Mouse (Mus musculus) liver (tissue): ENCODE data around the gene Tmem132d.
"Not testable (repeated sequence)": the region's sequence is repeated elsewhere in the genome, so short reads cannot be mapped to it uniquely, and the experiment has no call there.

ENCODE experiments used
- DNase-seq: peaks from one replicate; pipeline ENCODE4 v3.0.0-alpha.2; 2020; ENCODE audit warnings: mixed read lengths

Tmem132d gene

DNA sequence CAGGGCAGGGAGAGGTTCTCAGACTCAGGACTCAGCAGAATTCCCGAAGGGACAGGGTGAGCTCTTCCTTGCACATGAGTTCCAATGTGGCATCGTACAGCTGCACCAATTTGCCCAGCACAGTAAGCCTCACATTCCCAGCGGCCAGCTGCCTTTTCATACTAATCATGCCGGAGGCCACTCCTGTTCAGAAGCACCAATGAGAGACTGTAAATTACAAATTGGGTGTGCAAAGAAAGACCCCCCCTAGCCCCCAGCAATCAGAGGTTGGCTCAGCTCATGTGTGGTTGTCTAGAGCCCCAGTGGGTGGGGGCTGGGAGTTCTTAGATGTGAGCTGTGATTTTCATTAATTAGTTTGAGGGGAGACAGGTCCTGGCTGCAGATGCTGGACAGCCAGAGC, 677.3 kb downstream of the Tmem132d start:
- DNase-seq, result no peak

DNA sequence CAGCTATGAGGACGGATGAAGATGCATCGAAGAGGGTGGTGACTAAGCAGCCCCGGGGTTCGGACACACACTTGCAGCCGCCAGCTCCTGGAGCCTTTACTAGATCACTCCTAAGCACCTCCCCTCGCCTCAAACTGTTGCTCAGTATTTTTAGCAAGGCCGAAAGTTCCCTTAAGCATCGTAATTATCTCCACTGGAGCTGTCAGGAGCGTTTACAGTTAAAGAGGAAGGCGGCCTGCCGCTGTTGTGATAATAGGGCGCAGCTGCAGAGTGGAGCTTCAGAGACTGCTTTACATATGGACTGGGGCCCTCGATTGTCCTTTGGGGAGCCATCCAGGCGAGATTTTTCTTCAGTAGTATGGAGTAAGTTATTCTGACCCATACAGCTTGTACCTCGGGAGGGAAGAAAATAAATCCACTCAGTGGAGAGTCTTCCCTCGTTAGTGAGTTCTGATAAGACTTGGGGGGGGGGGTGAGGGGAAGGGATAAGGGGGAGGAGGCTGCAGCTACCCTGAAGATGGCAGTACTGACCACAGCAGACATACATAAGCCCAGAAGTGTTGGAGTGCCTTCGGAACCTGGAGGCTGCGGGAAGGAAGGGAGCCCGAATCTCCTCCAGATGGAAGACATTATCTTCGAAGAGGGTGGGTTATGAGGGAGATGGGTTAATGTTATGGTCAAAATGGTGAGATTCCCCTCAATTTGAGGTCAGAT, 681.5 kb downstream of the Tmem132d start:
- DNase-seq, result no peak

DNA sequence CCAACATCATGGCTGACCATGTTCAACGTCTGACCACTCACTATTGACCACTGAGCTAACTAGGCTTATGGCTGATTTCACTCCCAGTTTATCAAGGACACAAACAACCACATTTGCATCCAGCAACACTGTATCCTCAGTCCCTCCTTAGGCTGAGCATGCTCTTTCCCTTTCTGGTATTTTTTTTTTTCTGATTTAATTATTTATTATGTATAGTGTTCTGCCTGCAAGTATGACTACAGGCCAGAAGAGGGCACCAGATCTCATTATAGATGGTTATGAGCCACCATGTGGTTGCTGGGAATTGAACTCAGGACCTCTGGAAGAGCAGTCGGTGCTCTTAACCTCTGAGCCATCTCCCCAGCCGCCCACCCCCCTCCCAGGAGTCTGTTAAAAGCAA, 683.3 kb downstream of the Tmem132d start:
- not testable (repeated sequence) for DNase-seq

DNA sequence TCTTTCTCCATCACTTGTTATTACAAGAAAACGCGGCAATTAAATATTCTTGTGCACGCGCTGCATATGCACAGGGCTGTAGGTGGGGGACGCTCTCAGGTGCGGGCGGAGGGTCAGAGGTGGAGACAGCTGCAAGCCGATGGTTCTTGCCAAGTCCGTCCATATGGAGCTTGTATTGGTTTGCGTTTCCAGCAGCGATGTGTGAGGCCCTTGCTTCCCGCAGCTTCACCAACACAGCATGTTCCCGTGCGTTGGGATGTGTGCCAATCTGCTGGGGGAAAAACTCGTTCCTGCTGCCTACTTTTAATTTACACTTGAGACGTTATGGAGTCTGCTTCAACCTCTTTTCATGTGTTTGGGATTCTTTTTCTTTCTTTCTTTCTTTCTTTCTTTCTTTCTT, 691.5 kb downstream of the Tmem132d start:
- no peak for DNase-seq
